Mouse (Mus musculus) forebrain, embryonic 14.5 days (tissue): ENCODE data around the gene Erich6. TPM values are rescaled to one million over a fixed set of nuclear protein-coding genes. Genes with fewer than 3 reads are reported as not detected.
"Not testable (repeated sequence)": the region's sequence is repeated elsewhere in the genome, so short reads cannot be mapped to it uniquely, and the experiment has no call there.

Experiments used
- ATAC-seq: fragments of 200-750 bp; cut with Nextera tagmentation; 2 replicates; pipeline ENCODE4 v1.8.0; 2017; ENCODE audit warnings: mild to moderate bottlenecking, moderate library complexity
- DNase-seq: peaks from one replicate; pipeline ENCODE4 v3.0.0-alpha.2; 2015; ENCODE audit warnings: low spot score
- H3K27ac ChIP-seq: fragments of 300-500 bp; sonication (generic); 2 replicates; pipeline ENCODE4 v1.5.1; 2014; ENCODE audit warnings: low read depth, mild to moderate bottlenecking, control low read depth, low read length, moderate library complexity
- H3K27me3 ChIP-seq: fragments of 300-500 bp; sonication (generic); replicated peaks from 2 replicates; pipeline ENCODE4 v1.6.1; 2014; ENCODE audit warnings: low read length, control low read depth, mixed read lengths; ENCODE audit not compliant: control insufficient read depth, insufficient read depth
- H3K36me3 ChIP-seq: fragments of 300-500 bp; sonication (generic); 2 replicates; pipeline ENCODE4 v1.6.1; 2014; ENCODE audit warnings: low read length, control low read depth; ENCODE audit not compliant: control insufficient read depth, insufficient read depth
- H3K4me1 ChIP-seq: fragments of 300-500 bp; sonication (generic); 2 replicates; pipeline ENCODE4 v1.6.1; 2014; ENCODE audit warnings: antibody characterized with exemption, low read length, control low read depth; ENCODE audit not compliant: control insufficient read depth, insufficient read depth
- H3K4me2 ChIP-seq: fragments of 300-500 bp; sonication (generic); 2 replicates; pipeline ENCODE4 v1.6.1; 2014; ENCODE audit warnings: mild to moderate bottlenecking, control low read depth, low read length
- H3K4me3 ChIP-seq: fragments of 300-500 bp; sonication (generic); 2 replicates; pipeline ENCODE4 v1.5.1; 2014; ENCODE audit warnings: low read depth, low read length, control low read depth
- H3K9ac ChIP-seq: fragments of 300-500 bp; sonication (generic); 2 replicates; pipeline ENCODE4 v1.6.1; 2014; ENCODE audit warnings: mild to moderate bottlenecking, low read length, control low read depth, moderate library complexity
- H3K9me3 ChIP-seq: fragments of 300-500 bp; sonication (generic); replicated peaks from 2 replicates; pipeline ENCODE4 v1.6.1; 2016; ENCODE audit warnings: low read length, control low read depth, mixed read lengths; ENCODE audit not compliant: control insufficient read depth
- WGBS: fragments of 180-500 bp; shearing (Covaris S2); extraction: QIAGEN DNeasy Blood & Tissue Kit; methylation state at CpG from one replicate; pipeline ENCODE4 v1.1.7; 2014; 5-methylcytosine and 5-hydroxymethylcytosine counted together
- polyA plus RNA-seq: library from polyadenylated mRNA; unstranded; fragments of >200 nt; fragmentation: Nextera tagmentation; extraction: Ambion mirVana; gene quantifications from 2 replicates; pipeline ENCODE4 v1.2.1, GENCODE M21; 2014

Erich6 gene
- polyA plus RNA-seq, 1 experiment from 2014 or later = 0.13 TPM

DNA sequence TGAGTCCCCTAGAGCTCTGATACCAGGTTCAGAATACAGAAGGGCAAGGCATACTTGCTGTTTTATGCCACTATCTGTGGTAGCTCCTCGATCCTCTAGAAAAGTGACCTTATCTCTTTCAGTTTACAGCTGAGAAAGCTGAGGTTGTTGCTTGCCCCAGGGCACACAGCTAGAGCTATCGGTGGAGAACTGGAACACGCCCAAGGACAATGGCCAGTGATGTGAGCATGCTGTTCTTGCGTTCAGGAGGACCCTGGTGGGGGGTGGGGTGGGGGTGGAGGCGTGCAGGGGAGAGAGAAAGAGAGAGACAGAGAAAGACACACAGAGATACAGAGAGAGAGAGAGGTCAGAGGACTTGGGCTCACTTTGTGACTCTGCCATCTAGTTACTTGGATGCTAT, 27.0 kb downstream of the Erich6 start:
- Histone ChIP-seq H3K4me2 (no peak overlapping the region), H3K9ac (no peak overlapping the region), H3K27me3 (no peaks in the 10 kb centered on the region), H3K4me3 (no peak overlapping the region), H3K4me1 (no peaks in the 10 kb centered on the region), H3K36me3 (no peaks in the 10 kb centered on the region), H3K9me3 (no peaks in the 10 kb centered on the region), H3K27ac (no peak overlapping the region)
- ATAC-seq (no peak), DNase-seq (no peak)
- WGBS = 73% methylated on average over 5 of the region's 5 CpGs

GRCm38 (mm10) chr3:58608506-58608905, 28.5 kb downstream of the Erich6 start:
- Histone ChIP-seq H3K4me1 (no peaks in the 10 kb centered on the region), H3K4me3 (no peak overlapping the region), H3K36me3 (no peaks in the 10 kb centered on the region), H3K9ac (no peak overlapping the region), H3K27ac (no peak overlapping the region), H3K4me2 (no peak overlapping the region), H3K27me3 (no peaks in the 10 kb centered on the region), H3K9me3 (no peaks in the 10 kb centered on the region)
- DNase-seq = no peak
- ATAC-seq = no peak
- 72% methylated on average over 4 of the region's 4 CpGs for WGBS

DNA sequence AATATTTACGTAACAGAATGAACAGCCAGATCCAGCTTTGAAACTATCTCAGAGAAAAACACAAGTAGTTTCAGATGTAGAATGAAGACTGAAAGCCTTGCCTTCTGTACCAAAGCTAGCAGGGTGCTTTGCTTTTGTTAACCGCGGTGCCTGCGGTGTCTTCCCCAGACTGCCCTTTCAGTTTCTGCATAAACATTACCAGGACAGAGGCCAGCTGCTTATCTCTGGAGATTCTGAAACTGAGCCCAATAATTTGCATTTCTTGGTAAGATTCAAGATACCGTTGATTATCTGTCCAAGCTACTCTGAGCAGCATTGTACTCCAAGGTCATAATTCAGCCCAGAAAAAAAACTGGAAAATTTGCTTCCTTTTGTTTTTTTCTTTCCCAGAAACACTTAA, 43.4 kb downstream of the Erich6 start:
- Histone ChIP-seq H3K4me2 (no peak overlapping the region), H3K27me3 (no peaks in the 10 kb centered on the region), H3K9ac (no peak overlapping the region), H3K9me3 (no peaks in the 10 kb centered on the region), H3K36me3 (peaks cover 32% of the 10 kb centered on the region), H3K4me3 (no peak overlapping the region), H3K27ac (no peak overlapping the region), H3K4me1 (no peaks in the 10 kb centered on the region)
- WGBS = 48% methylated on average over 5 of the region's 5 CpGs
- no peak for ATAC-seq
- DNase-seq = peak; percentile 6

DNA sequence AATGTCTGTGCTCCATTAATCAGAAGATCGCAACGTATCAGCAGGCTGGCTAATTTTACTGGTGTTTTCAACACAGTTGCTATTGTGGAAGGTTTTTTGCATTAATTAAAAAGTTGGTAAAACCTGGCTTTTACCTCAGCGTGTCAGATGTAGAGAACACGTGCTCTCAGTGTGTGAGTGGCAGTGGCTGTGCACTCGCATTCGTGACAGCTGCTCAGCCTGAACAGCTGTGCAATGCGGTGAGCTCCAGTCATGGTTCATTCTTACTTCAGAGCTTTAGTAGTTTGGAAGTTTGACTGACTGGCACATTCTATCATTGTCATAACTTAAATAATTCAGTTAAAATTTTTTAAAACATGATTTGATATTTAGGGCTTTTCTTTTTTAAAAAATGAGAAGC, 44.3 kb downstream of the Erich6 start:
- not testable (repeated sequence) for ATAC-seq, H3K4me1 ChIP-seq, H3K27ac ChIP-seq, H3K9ac ChIP-seq, H3K9me3 ChIP-seq, H3K27me3 ChIP-seq, DNase-seq, H3K4me3 ChIP-seq, H3K4me2 ChIP-seq
- H3K36me3 ChIP-seq = peaks cover 37% of the 10 kb centered on the region
- 84% methylated on average over 7 of the region's 7 CpGs for WGBS

DNA sequence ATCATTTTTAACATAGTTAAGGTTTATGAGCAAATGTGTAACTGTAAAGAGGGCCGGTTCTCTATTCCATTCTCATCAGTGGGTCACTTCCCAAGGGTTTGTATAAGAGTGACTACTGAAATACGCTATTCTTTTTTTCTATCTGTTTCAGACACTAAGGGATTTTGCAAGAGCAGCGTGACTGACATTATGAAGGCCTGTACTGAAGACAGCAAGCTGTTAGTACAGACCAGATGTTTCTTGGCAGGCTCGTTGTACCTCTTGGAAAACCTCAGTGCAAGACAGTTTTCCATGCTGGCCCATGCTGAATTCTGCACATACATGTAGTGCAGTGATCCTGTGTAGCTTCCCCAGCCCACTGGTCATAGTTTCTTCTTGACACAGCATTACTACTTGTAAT, 46.5 kb downstream of the Erich6 start:
- H3K4me2 ChIP-seq, H3K27ac ChIP-seq, H3K4me3 ChIP-seq, DNase-seq, H3K9me3 ChIP-seq, ATAC-seq, H3K27me3 ChIP-seq, H3K4me1 ChIP-seq, H3K9ac ChIP-seq: not testable (repeated sequence)
- WGBS = 96% methylated on average over 4 of the region's 4 CpGs
- H3K36me3 ChIP-seq = peaks cover 50% of the 10 kb centered on the region

- 92% methylated on average over 5 of the region's 5 CpGs for WGBS
- Histone ChIP-seq H3K4me2 (no peak overlapping the region), H3K36me3 (peaks cover 22% of the 10 kb centered on the region), H3K27me3 (no peaks in the 10 kb centered on the region), H3K9ac (no peak overlapping the region), H3K27ac (no peak overlapping the region), H3K4me1 (no peaks in the 10 kb centered on the region), H3K4me3 (no peak overlapping the region), H3K9me3 (no peaks in the 10 kb centered on the region)
- ATAC-seq (no peak), DNase-seq (no peak)
Measured at GRCm38 (mm10) chr3:58582788-58583426, 54.1 kb downstream of the Erich6 start.

GRCm38 (mm10) chr3:58582297-58582696, 54.7 kb downstream of the Erich6 start:
- Histone ChIP-seq H3K9ac (no peak overlapping the region), H3K27ac (no peak overlapping the region), H3K36me3 (peaks cover 16% of the 10 kb centered on the region; the same call in 1 of the 2 replicates), H3K4me2 (no peak overlapping the region), H3K4me1 (no peaks in the 10 kb centered on the region), H3K4me3 (no peak overlapping the region), H3K9me3 (no peaks in the 10 kb centered on the region), H3K27me3 (no peaks in the 10 kb centered on the region)
- DNase-seq (no peak), ATAC-seq (no peak)
- WGBS = 94% methylated on average over 5 of the region's 5 CpGs

DNA sequence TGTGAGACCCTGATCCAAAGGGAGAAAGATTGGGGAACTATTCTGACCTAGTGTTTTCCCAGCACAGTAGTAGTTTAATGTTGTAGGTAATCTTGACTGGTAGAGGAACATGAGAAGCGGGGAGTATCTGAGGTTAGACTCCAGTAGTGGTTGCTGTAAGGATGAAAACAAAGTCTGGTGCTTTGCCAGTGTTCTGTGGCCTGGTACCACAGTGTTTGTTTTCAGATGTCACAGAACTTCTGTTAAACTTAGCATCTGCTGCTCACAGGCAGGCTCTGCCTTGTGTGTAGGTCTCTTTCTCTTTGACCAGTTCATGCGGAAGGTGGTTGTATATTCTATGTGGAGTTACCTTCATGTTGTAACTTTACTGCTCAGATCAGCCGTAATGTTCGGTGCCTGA, 55.5 kb downstream of the Erich6 start:
- DNase-seq = no peak
- no peaks in the 10 kb centered on the region for H3K4me1 ChIP-seq
- H3K4me3 ChIP-seq = no peak overlapping the region
- no peak for ATAC-seq
- H3K9me3 ChIP-seq = no peaks in the 10 kb centered on the region
- no peak overlapping the region for H3K27ac ChIP-seq
- no peak overlapping the region for H3K9ac ChIP-seq
- H3K27me3 ChIP-seq = no peaks in the 10 kb centered on the region
- no peak overlapping the region for H3K4me2 ChIP-seq
- 98% methylated on average over 4 of the region's 4 CpGs for WGBS
- peaks cover 13% of the 10 kb centered on the region; the same call in 1 of the 2 replicates for H3K36me3 ChIP-seq

GRCm38 (mm10) chr3:58577506-58578050, 59.4 kb downstream of the Erich6 start:
- ATAC-seq (no peak), DNase-seq (peak; percentile 23)
- H3K4me1 ChIP-seq = no peaks in the 10 kb centered on the region
- H3K27ac ChIP-seq = peak overlapping the region; percentile 100
- peak overlapping the region; percentile 55 for H3K4me2 ChIP-seq
- peak overlapping the region; percentile 99 for H3K9ac ChIP-seq
- WGBS = 20% methylated on average over 8 of the region's 8 CpGs
- H3K36me3 ChIP-seq = peaks cover 5% of the 10 kb centered on the region; the same call in 1 of the 2 replicates
- H3K27me3 ChIP-seq = no peaks in the 10 kb centered on the region
- no peaks in the 10 kb centered on the region for H3K9me3 ChIP-seq
- peak overlapping the region; percentile 87 for H3K4me3 ChIP-seq
